Mouse (Mus musculus) B cell, adult (primary cell): Measurements from ENCODE around the gene Olfr794. TPM values are rescaled to one million over a fixed set of nuclear protein-coding genes. Genes with fewer than 3 reads are reported as not detected.

Experiments
- total RNA-seq: library from RNA; stranded (reverse); gene quantifications from 4 replicates; pipeline ENCODE4 v1.2.4, GENCODE M21; 2023; ENCODE audit not compliant: inconsistent age

The Olfr794 gene
- not detected in 4 replicates for total RNA-seq

DNA sequence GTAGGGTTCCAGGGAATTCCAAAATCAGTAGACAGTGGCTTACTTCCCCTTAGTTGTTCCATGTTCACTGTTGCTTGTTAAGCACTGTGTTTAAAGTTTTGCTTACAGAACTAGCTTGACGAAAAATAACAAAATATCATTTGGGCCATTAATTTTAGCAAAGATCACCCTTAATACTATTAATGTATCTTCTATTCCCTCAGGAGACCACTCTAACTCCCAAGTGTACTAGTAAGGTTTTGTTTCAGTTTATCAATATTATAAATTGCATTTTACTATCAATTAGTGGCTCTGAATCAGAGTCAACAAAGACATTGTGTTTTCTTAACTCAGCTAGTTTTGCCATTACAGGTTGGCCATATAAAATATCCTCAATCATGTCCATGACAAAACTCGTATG, at the start of gene Olfr794:
Gene Olfr794 (plus strand): TSS at position 301 of the 400 bp plus-strand sequence.

GRCm38 (mm10) chr10:129521492-129521891, 46.0 kb upstream of the Olfr794 start, which contains the start of gene Olfr791:
Olfr791 (plus strand) TSS chr10:129521792.

GRCm38 (mm10) chr10:129538862-129539261, 28.6 kb upstream of the Olfr794 start, which contains the start of gene Olfr792:
Olfr792 (plus strand) TSS chr10:129539162.

GRCm38 (mm10) chr10:129612470-129612869, 45.0 kb downstream of the Olfr794 start, which contains the start of gene Olfr796:
Olfr796 (minus strand) TSS chr10:129612570.

Other genes starting within 250 kb of the Olfr794 start
- gene Olfr780, start 249.5 kb upstream of the Olfr794 start, total RNA-seq, result not detected in 4 replicates
- not detected in 4 replicates for gene Olfr781, start 238.8 kb upstream of the Olfr794 start, total RNA-seq
- not detected in 4 replicates for gene Olfr782, start 218.8 kb upstream of the Olfr794 start, total RNA-seq
- 0.15 to 0.16 TPM in 2 of 4 replicates, not detected in the others for gene Olfr784, start 183.6 kb upstream of the Olfr794 start, total RNA-seq
- not detected in 4 replicates for gene Olfr785, start 162.2 kb upstream of the Olfr794 start, total RNA-seq
- gene Olfr786, start 140.3 kb upstream of the Olfr794 start, total RNA-seq, result not detected in 4 replicates
- gene Olfr787, start 105.8 kb upstream of the Olfr794 start, total RNA-seq, result not detected in 4 replicates
- not detected in 4 replicates for gene Olfr788, start 96.7 kb upstream of the Olfr794 start, total RNA-seq
- not detected in 4 replicates for gene Olfr789, start 82.9 kb upstream of the Olfr794 start, total RNA-seq
- gene Olfr790, start 69.2 kb upstream of the Olfr794 start, total RNA-seq, result not detected in 4 replicates
- not detected in 4 replicates for gene Olfr791, start 45.9 kb upstream of the Olfr794 start, total RNA-seq
- not detected in 4 replicates for gene Olfr792, start 28.5 kb upstream of the Olfr794 start, total RNA-seq
- not detected in 4 replicates for gene Olfr796, start 44.9 kb downstream of the Olfr794 start, total RNA-seq
- not detected in 4 replicates for gene Olfr798, start 60.3 kb downstream of the Olfr794 start, total RNA-seq
- gene Olfr799, start 69.8 kb downstream of the Olfr794 start, total RNA-seq, result not detected in 4 replicates
- gene Olfr800, start 90.0 kb downstream of the Olfr794 start, total RNA-seq, result not detected in 4 replicates
- gene Olfr801, start 106.2 kb downstream of the Olfr794 start, total RNA-seq, result not detected in 4 replicates
- gene Olfr802, start 120.5 kb downstream of the Olfr794 start, total RNA-seq, result not detected in 4 replicates
- not detected in 4 replicates for gene Olfr803, start 126.6 kb downstream of the Olfr794 start, total RNA-seq
- not detected in 4 replicates for gene Olfr804, start 135.6 kb downstream of the Olfr794 start, total RNA-seq
- not detected in 4 replicates for gene Olfr805, start 161.7 kb downstream of the Olfr794 start, total RNA-seq
- gene Olfr806, start 174.3 kb downstream of the Olfr794 start, total RNA-seq, result not detected in 4 replicates
- gene Olfr807, start 190.1 kb downstream of the Olfr794 start, total RNA-seq, result not detected in 4 replicates
- not detected in 4 replicates for gene Olfr808, start 197.8 kb downstream of the Olfr794 start, total RNA-seq
- not detected in 4 replicates for gene Olfr809, start 207.0 kb downstream of the Olfr794 start, total RNA-seq
- gene Olfr810, start 227.3 kb downstream of the Olfr794 start, total RNA-seq, result not detected in 4 replicates
- not detected in 4 replicates for gene Olfr811, start 236.7 kb downstream of the Olfr794 start, total RNA-seq